Mouse (Mus musculus): ENCODE data around the gene Zfp651.

Gene Zfp651

GRCm38 (mm10) chr9:121762248-121762647 lies 3.1 kb downstream of the Zfp651 start:
- DNase-seq (ENCODE audit: low read depth, low spot score) = no peak

- DNase-seq (ENCODE audit: low read depth, low spot score) = no peak
Observed at GRCm38 (mm10) chr9:121762761-121763160, 3.6 kb downstream of the Zfp651 start.

- no peak for DNase-seq (ENCODE audit: low read depth, low spot score)
Observed at GRCm38 (mm10) chr9:121763716-121764115, 4.6 kb downstream of the Zfp651 start.

GRCm38 (mm10) chr9:121765166-121765855 lies 6.2 kb downstream of the Zfp651 start:
- no peak for DNase-seq (ENCODE audit: low read depth, low spot score)

- no peak for DNase-seq (ENCODE audit: low read depth, low spot score)
Observed at GRCm38 (mm10) chr9:121772412-121772811, 13.3 kb downstream of the Zfp651 start.

GRCm38 (mm10) chr9:121775951-121776350 lies 16.8 kb downstream of the Zfp651 start:
- no peak for DNase-seq (ENCODE audit: low read depth, low spot score)

GRCm38 (mm10) chr9:121776511-121776910 lies 17.4 kb downstream of the Zfp651 start:
- DNase-seq (ENCODE audit: low read depth, low spot score) = no peak

GRCm38 (mm10) chr9:121777484-121778065 lies 18.4 kb downstream of the Zfp651 start, which contains the start of gene Klhl40:
Gene Klhl40 (plus strand): TSS chr9:121777607.
- DNase-seq (ENCODE audit: low read depth, low spot score) = no peak

- DNase-seq (ENCODE audit: low read depth, low spot score) = no peak
Observed at GRCm38 (mm10) chr9:121778066-121778624, 19.0 kb downstream of the Zfp651 start.

GRCm38 (mm10) chr9:121784801-121785200 lies 25.7 kb downstream of the Zfp651 start:
- no peak for DNase-seq (ENCODE audit: low read depth, low spot score)

GRCm38 (mm10) chr9:121785261-121785660 lies 26.1 kb downstream of the Zfp651 start:
- no peak for DNase-seq (ENCODE audit: low read depth, low spot score)

- no peak for DNase-seq (ENCODE audit: low read depth, low spot score)
Observed at GRCm38 (mm10) chr9:121786359-121786758, 27.2 kb downstream of the Zfp651 start.

- DNase-seq (ENCODE audit: low read depth, low spot score) = no peak
Observed at GRCm38 (mm10) chr9:121791206-121791605, 32.1 kb downstream of the Zfp651 start.

- DNase-seq (ENCODE audit: low read depth, low spot score) = no peak
Observed at GRCm38 (mm10) chr9:121791757-121792521, 32.8 kb downstream of the Zfp651 start, which contains the start of gene Hhatl. Gene Hhatl (minus strand): TSS chr9:121792507.

GRCm38 (mm10) chr9:121794972-121795539 lies 35.9 kb downstream of the Zfp651 start:
- no peak for DNase-seq (ENCODE audit: low read depth, low spot score)

- DNase-seq (ENCODE audit: low read depth, low spot score) = no peak
Observed at GRCm38 (mm10) chr9:121797722-121798121, 38.6 kb downstream of the Zfp651 start.

- DNase-seq (ENCODE audit: low read depth, low spot score) = no peak
Observed at GRCm38 (mm10) chr9:121798887-121799520, 39.9 kb downstream of the Zfp651 start.

GRCm38 (mm10) chr9:121802747-121803146 lies 43.6 kb downstream of the Zfp651 start:
- no peak for DNase-seq (ENCODE audit: low read depth, low spot score)

- no peak for DNase-seq (ENCODE audit: low read depth, low spot score)
Observed at GRCm38 (mm10) chr9:121807546-121807945, 48.4 kb downstream of the Zfp651 start.

- DNase-seq (ENCODE audit: low read depth, low spot score) = no peak
Observed at GRCm38 (mm10) chr9:121807947-121808346, 48.8 kb downstream of the Zfp651 start.

- no peak for DNase-seq (ENCODE audit: low read depth, low spot score)
Observed at GRCm38 (mm10) chr9:121808511-121808910, 49.4 kb downstream of the Zfp651 start.
